Mouse (Mus musculus) forebrain, embryonic 14.5 days (tissue): ENCODE results near the gene Wdr90. TPM values are rescaled to one million over a fixed set of nuclear protein-coding genes. Genes with fewer than 3 reads are reported as not detected.

Experiments used
- ATAC-seq: fragments of 200-750 bp; cut with Nextera tagmentation; 2 replicates; pipeline ENCODE4 v1.8.0; 2017; ENCODE audit warnings: mild to moderate bottlenecking, moderate library complexity
- DNase-seq: peaks from one replicate; pipeline ENCODE4 v3.0.0-alpha.2; 2015; ENCODE audit warnings: low spot score
- H3K27ac ChIP-seq: fragments of 300-500 bp; sonication (generic); 2 replicates; pipeline ENCODE4 v1.5.1; 2014; ENCODE audit warnings: low read depth, mild to moderate bottlenecking, control low read depth, low read length, moderate library complexity
- H3K27me3 ChIP-seq: fragments of 300-500 bp; sonication (generic); replicated peaks from 2 replicates; pipeline ENCODE4 v1.6.1; 2014; ENCODE audit warnings: low read length, control low read depth, mixed read lengths; ENCODE audit not compliant: control insufficient read depth, insufficient read depth
- H3K36me3 ChIP-seq: fragments of 300-500 bp; sonication (generic); 2 replicates; pipeline ENCODE4 v1.6.1; 2014; ENCODE audit warnings: low read length, control low read depth; ENCODE audit not compliant: control insufficient read depth, insufficient read depth
- H3K4me1 ChIP-seq: fragments of 300-500 bp; sonication (generic); 2 replicates; pipeline ENCODE4 v1.6.1; 2014; ENCODE audit warnings: antibody characterized with exemption, low read length, control low read depth; ENCODE audit not compliant: control insufficient read depth, insufficient read depth
- H3K4me2 ChIP-seq: fragments of 300-500 bp; sonication (generic); 2 replicates; pipeline ENCODE4 v1.6.1; 2014; ENCODE audit warnings: mild to moderate bottlenecking, control low read depth, low read length
- H3K4me3 ChIP-seq: fragments of 300-500 bp; sonication (generic); 2 replicates; pipeline ENCODE4 v1.5.1; 2014; ENCODE audit warnings: low read depth, low read length, control low read depth
- H3K9ac ChIP-seq: fragments of 300-500 bp; sonication (generic); 2 replicates; pipeline ENCODE4 v1.6.1; 2014; ENCODE audit warnings: mild to moderate bottlenecking, low read length, control low read depth, moderate library complexity
- H3K9me3 ChIP-seq: fragments of 300-500 bp; sonication (generic); replicated peaks from 2 replicates; pipeline ENCODE4 v1.6.1; 2016; ENCODE audit warnings: low read length, control low read depth, mixed read lengths; ENCODE audit not compliant: control insufficient read depth
- WGBS: fragments of 180-500 bp; shearing (Covaris S2); extraction: QIAGEN DNeasy Blood & Tissue Kit; methylation state at CpG from one replicate; pipeline ENCODE4 v1.1.7; 2014; 5-methylcytosine and 5-hydroxymethylcytosine counted together
- polyA plus RNA-seq: library from polyadenylated mRNA; unstranded; fragments of >200 nt; fragmentation: Nextera tagmentation; extraction: Ambion mirVana; gene quantifications from 2 replicates; pipeline ENCODE4 v1.2.1, GENCODE M21; 2014

Wdr90 gene
- polyA plus RNA-seq, 1 experiment from 2014 or later: 11.6 TPM

GRCm38 (mm10) chr17:25843122-25843521 is 18.2 kb downstream of the Wdr90 start:
- 95% methylated on average over 4 of the region's 4 CpGs for WGBS
- H3K4me2 ChIP-seq: peak overlapping the region; percentile 81
- H3K4me3 ChIP-seq: peak overlapping the region; percentile 86
- DNase-seq (no peak), ATAC-seq (no peak)
- peak overlapping the region; percentile 86; the same call in 1 of the 2 replicates for H3K9ac ChIP-seq
- no peak overlapping the region for H3K27ac ChIP-seq
- H3K36me3 ChIP-seq: peaks cover 61% of the 10 kb centered on the region
- H3K27me3 ChIP-seq: no peaks in the 10 kb centered on the region
- H3K4me1 ChIP-seq: peaks cover 7% of the 10 kb centered on the region
- no peaks in the 10 kb centered on the region for H3K9me3 ChIP-seq

GRCm38 (mm10) chr17:25842509-25842908 is 18.8 kb downstream of the Wdr90 start:
- ATAC-seq (no peak), DNase-seq (no peak)
- Histone ChIP-seq H3K4me3 (no peak overlapping the region), H3K27ac (no peak overlapping the region), H3K9me3 (no peaks in the 10 kb centered on the region), H3K9ac (no peak overlapping the region), H3K27me3 (no peaks in the 10 kb centered on the region), H3K4me2 (no peak overlapping the region), H3K36me3 (peaks cover 57% of the 10 kb centered on the region), H3K4me1 (peaks cover 13% of the 10 kb centered on the region)
- 69% methylated on average over 3 of the region's 3 CpGs for WGBS

GRCm38 (mm10) chr17:25841117-25841880 is 20.0 kb downstream of the Wdr90 start, which contains the start of gene Gm20683:
TSS of gene Gm20683 (minus strand) at chr17:25841763.
- Histone ChIP-seq H3K4me2 (no peak within 1 kb of the TSS), H3K4me3 (no peak within 1 kb of the TSS), H3K9me3 (no peaks in the 10 kb centered on the region), H3K9ac (no peak within 1 kb of the TSS), H3K27ac (no peak within 1 kb of the TSS), H3K36me3 (peaks cover 49% of the 10 kb centered on the region), H3K27me3 (no peaks in the 10 kb centered on the region), H3K4me1 (peaks cover 21% of the 10 kb centered on the region)
- no peak for DNase-seq
- ATAC-seq: no peak
- 94% methylated on average over 22 of the region's 22 CpGs for WGBS

GRCm38 (mm10) chr17:25840519-25840918 is 20.8 kb downstream of the Wdr90 start:
- ATAC-seq: no peak
- Histone ChIP-seq H3K27ac (no peak overlapping the region), H3K4me2 (no peak overlapping the region), H3K36me3 (peaks cover 51% of the 10 kb centered on the region), H3K27me3 (no peaks in the 10 kb centered on the region), H3K9ac (no peak overlapping the region), H3K4me1 (peaks cover 25% of the 10 kb centered on the region), H3K4me3 (no peak overlapping the region), H3K9me3 (no peaks in the 10 kb centered on the region)
- 98% methylated on average over 6 of the region's 6 CpGs for WGBS
- DNase-seq: no peak

- no peak overlapping the region for H3K4me2 ChIP-seq
- ATAC-seq: no peak
- H3K36me3 ChIP-seq: peaks cover 59% of the 10 kb centered on the region
- 85% methylated on average over 14 of the region's 14 CpGs for WGBS
- H3K9ac ChIP-seq: no peak overlapping the region
- no peaks in the 10 kb centered on the region for H3K9me3 ChIP-seq
- no peak overlapping the region for H3K4me3 ChIP-seq
- H3K27ac ChIP-seq: no peak overlapping the region
- no peaks in the 10 kb centered on the region for H3K27me3 ChIP-seq
- peaks cover 32% of the 10 kb centered on the region for H3K4me1 ChIP-seq
- DNase-seq: no peak
Observed at GRCm38 (mm10) chr17:25839455-25840235, 21.7 kb downstream of the Wdr90 start.

- Histone ChIP-seq H3K27ac (no peak overlapping the region), H3K9ac (no peak overlapping the region), H3K4me1 (peaks cover 39% of the 10 kb centered on the region), H3K9me3 (no peaks in the 10 kb centered on the region), H3K27me3 (no peaks in the 10 kb centered on the region), H3K4me3 (no peak overlapping the region), H3K4me2 (no peak overlapping the region), H3K36me3 (peaks cover 59% of the 10 kb centered on the region)
- ATAC-seq (no peak), DNase-seq (no peak)
- WGBS: 91% methylated on average over 4 of the region's 4 CpGs
Observed at GRCm38 (mm10) chr17:25838904-25839303, 22.4 kb downstream of the Wdr90 start.

GRCm38 (mm10) chr17:25837533-25837932 is 23.8 kb downstream of the Wdr90 start:
- peaks cover 53% of the 10 kb centered on the region for H3K36me3 ChIP-seq
- ATAC-seq: no peak
- DNase-seq: peak; percentile 60
- no peaks in the 10 kb centered on the region for H3K27me3 ChIP-seq
- peak overlapping the region; percentile 72 for H3K4me2 ChIP-seq
- H3K4me1 ChIP-seq: peaks cover 38% of the 10 kb centered on the region
- no peak overlapping the region for H3K4me3 ChIP-seq
- WGBS: 27% methylated on average over 3 of the region's 3 CpGs
- H3K9ac ChIP-seq: peak overlapping the region; percentile 72; the same call in 1 of the 2 replicates
- H3K27ac ChIP-seq: peak overlapping the region; percentile 67
- no peaks in the 10 kb centered on the region for H3K9me3 ChIP-seq

- Histone ChIP-seq H3K27ac (peak within 1 kb of the TSS; percentile 67), H3K4me1 (peaks cover 39% of the 10 kb centered on the region), H3K9ac (peak within 1 kb of the TSS; percentile 72), H3K9me3 (no peaks in the 10 kb centered on the region), H3K27me3 (no peaks in the 10 kb centered on the region), H3K36me3 (peaks cover 49% of the 10 kb centered on the region), H3K4me2 (peak within 1 kb of the TSS; percentile 72), H3K4me3 (peak within 1 kb of the TSS; percentile 38)
- DNase-seq: peak; percentile 84
- under 1% methylated on average over 26 of the region's 29 CpGs for WGBS
- peak; percentile 27 for ATAC-seq
Observed at GRCm38 (mm10) chr17:25837076-25837410, 24.3 kb downstream of the Wdr90 start, which contains the start of gene Rhbdl1. TSS of gene Rhbdl1 (minus strand) at chr17:25837295.
